Mouse (Mus musculus): ENCODE results near the gene Lrrc38.

The Lrrc38 gene

DNA sequence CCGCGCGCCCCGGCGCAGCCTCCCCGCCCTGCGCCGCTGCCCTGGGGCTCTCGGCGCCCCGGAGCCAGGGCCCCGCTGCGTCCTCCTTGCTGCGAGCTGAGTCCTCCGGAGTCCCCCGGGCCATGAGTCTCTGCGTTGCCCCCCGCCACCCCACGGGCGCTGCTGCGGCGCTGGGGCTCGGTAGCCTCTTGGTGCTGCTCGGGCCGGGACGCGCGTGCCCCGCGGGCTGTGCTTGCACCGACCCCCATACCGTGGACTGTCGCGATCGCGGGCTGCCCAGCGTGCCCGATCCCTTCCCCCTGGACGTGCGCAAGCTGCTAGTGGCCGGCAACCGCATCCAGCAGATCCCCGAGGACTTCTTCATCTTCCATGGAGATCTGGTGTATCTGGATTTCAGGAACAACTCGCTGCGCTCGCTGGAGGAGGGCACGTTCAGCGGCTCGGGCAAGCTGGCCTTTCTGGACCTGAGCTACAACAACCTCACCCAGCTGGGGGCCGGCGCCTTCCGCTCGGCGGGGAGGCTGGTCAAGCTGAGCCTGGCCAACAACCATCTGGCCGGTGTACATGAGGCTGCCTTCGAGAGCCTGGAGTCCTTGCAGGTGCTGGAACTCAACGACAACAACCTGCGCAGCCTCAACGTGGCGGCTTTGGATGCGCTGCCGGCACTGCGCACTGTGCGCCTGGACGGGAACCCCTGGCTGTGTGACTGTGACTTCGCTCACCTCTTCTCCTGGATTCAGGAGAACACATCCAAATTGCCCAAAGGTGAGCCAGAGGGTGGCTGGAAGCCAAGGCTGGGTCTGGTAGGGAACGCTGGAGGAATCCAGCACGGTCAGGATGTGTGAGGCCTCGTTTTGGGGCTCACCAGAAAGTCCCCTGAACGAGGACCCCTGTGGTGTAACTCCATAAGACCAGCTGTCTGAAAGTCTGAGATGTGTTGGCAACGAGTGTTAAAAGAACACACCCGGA, 774 bp downstream of the Lrrc38 start:
- DNase-seq (ENCODE audit: low spot score) = no peak

- DNase-seq (ENCODE audit: low spot score) = no peak
Measured at GRCm38 (mm10) chr4:143352301-143352700, 2.7 kb downstream of the Lrrc38 start.

DNA sequence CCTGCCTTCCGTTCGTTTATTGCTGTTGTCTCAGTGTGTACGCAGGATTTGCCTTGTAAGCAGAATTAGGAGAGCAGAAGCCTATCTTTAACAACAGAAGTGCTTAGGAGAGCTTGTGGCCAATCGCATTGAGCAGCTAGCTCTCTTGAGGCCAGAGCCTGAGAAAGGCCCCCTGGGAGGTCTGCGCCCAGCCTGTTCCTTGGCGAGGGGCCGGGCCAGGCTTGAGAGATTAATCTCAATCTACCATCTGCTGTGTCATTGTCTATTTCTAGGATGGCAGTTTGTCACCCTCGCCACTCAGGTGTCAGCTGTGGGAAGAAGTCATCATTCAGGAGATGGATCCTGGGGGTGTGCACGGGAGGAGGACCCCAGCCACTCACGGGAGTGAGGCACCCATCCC, 12.0 kb downstream of the Lrrc38 start:
- DNase-seq (ENCODE audit: low spot score) = no peak

DNA sequence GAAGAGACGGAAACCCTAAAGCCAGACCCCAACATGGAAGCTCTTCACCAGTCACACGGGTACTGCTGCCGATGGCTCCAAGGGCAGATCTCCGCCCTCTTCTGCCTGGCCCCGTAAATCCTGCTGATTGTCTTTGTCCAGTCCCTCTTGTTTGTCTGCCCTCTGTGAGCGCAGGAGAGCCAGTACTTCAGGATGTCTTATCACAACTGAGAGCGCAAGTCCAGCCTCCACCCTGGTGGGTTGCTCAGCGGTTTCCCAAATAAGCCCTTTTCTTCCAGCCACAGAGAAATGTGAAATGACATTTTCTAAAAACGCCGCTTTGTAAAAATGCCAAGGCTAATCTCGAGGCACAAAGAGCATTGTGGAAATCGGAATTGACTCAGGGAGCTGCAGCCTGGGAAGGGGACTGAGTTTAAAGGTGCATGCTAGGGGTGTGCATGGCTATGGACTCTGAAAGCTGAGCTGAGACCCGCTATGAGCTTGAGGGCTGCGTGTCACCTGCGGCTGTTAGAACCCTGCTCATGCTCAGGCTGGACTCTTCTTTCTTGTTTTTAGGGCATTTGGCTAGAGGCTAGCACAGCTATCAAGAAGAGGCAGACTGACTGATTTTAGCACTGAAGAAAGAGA, 17.0 kb downstream of the Lrrc38 start:
- no peak for DNase-seq (ENCODE audit: low spot score)

DNA sequence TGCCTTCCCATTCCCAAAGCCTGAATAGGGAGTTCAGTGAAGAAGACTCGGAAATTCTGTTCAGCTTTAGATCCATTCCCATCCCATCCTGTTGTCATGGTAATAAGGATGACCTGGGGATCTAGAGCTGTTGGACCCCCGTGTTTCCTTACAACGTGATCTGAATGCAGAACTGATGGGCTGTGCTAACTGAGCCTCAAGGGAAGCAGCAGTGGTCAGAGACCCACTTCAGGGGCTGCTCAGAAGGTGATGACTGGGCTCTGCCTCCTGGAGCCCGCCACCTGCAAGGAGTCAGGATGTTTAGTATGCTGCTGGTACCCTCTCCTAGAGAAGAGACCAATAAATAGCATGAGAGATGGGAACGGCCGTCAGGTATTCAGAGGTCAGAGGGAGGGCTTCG, 29.9 kb downstream of the Lrrc38 start:
- DNase-seq (ENCODE audit: low spot score) = no peak

- DNase-seq (ENCODE audit: low spot score) = no peak
Measured at GRCm38 (mm10) chr4:143379931-143380715, 30.6 kb downstream of the Lrrc38 start.

DNA sequence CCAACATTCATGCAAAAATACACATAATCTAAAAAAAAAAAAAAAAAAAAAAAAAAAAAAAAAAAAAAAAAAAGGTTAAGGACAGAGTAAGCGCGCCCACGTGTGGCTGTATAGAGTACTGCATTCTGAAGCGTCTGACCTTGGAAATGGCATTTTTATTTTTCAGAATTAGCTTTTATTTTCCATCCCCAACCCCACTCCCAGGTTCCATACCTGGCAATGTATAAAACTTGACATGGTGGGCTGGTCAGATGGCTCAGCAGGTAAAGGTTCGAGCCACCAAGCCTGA, 31.1 kb downstream of the Lrrc38 start:
- DNase-seq (ENCODE audit: low spot score) = peak; percentile 11

GRCm38 (mm10) chr4:143382163-143382562, 32.6 kb downstream of the Lrrc38 start:
- DNase-seq (ENCODE audit: low spot score) = no peak

DNA sequence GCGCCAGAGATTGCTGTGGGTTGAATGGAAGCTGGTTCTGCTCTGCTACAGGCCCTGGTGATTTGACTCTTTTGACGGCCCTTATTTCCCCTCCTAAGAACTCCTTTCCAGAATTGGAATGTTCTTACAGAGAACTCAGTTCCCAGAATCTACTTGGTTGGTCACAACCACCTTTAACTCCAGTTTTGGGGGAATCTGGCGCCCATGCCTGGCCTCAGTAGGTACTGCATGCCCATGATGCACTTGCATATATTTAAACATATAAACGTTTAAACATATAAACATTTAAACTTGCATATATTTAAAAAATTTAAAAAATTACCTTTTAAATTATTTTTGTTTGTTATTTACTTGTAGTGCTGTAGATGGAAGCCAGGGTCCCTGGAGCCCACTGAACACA, 34.1 kb downstream of the Lrrc38 start:
- no peak for DNase-seq (ENCODE audit: low spot score)

- DNase-seq (ENCODE audit: low spot score) = no peak
Measured at GRCm38 (mm10) chr4:143388955-143389702, 39.6 kb downstream of the Lrrc38 start.

- DNase-seq (ENCODE audit: low spot score) = no peak
Measured at GRCm38 (mm10) chr4:143394181-143394580, 44.6 kb downstream of the Lrrc38 start, which contains the start of gene Pramel1. Gene Pramel1, plus strand, starts transcription at chr4:143394428.

DNA sequence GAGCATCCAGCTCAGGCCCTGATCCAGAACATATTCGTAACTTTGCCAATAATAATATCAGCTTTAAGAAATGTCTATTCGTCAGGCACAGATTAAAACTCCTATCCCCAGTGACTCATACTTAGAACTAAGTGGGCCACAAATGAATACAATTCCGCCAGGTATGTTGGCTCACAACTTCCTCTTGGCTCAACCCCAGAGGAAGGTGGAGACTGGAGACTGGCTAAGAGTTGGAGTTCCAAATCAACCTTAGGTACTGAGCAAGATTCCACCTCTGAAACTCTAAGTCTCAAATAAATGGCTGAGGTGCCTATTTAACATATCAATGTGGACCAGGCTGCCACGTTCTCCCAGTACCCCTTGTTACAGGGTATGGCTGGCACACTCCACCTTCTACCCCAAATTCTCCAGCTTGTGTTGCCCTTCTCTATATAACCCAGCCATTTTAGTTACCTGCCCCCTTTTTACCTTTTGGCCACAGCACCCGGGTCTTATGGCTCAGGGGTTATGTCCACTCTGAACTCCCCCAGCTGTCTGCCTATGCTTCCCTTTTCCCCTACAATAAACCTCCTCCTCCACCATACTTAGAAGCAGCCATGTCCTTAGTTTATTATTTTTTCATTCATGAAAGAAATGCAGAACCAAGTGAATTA, 62.1 kb downstream of the Lrrc38 start:
- no peak for DNase-seq (ENCODE audit: low spot score)

DNA sequence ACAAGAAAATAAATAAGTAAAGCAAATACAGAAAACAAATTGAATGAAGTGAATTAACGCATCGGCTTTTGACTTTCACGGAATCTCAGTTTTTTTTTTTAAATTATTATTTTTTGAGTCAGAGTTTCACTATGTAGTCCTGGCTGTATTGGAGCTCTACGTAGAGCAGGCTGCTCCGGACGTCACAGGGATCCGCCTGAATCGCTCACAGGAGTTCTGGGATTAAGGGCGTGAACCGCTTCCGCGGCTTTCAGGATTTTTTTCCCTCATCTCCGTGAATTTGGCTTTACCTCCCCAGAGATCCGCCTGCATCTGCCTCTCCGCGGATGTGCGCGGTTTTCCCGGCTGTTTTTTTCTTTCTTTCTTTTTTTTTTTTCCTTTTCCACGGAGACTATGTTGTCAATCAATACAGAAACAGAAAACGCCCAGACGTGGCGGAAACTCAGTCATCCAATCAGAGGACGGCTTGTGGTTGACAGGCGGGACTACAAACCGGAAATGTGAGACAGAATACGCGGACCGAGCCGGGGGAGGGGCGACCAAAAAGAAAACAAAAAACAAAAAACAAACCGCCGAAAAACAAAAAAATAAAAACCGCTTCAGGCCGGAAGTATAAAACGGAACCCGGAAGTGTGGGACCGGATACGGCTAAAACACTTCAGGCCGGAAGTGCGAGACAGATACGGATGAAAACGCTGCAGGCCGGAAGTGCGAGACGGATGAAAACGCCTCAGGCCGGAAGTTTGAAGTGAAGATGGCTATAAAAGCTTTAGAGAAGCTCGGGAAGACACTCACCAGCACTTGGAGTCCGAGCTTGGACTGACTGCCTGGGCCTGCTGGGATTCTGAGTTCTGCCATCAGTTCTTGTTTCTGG, 62.9 kb downstream of the Lrrc38 start, which contains the start of gene Pramef8:
Gene Pramef8, plus strand, starts transcription at position 208 of the 874 bp plus-strand sequence.
- DNase-seq (ENCODE audit: low spot score) = peak; percentile 89

DNA sequence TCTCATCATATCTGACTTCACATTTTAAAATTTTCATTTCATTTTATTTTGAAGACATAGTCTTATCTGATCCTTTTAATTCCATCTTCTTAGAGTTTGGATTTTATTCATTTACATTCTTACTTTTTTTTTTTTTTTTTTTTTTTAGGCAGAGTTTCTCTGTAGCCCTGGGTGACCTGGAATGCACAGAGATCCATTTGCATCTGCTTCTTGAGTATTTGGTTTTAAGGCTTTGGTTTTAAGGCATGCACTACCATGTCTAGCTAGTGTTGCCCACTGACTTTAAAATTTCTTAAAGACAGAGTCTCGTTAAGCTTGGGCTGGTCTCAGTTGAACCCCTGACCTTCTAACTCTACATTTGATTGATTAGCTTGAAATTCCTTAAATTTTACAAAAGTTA, 64.1 kb downstream of the Lrrc38 start:
- DNase-seq (ENCODE audit: low spot score) = no peak

DNA sequence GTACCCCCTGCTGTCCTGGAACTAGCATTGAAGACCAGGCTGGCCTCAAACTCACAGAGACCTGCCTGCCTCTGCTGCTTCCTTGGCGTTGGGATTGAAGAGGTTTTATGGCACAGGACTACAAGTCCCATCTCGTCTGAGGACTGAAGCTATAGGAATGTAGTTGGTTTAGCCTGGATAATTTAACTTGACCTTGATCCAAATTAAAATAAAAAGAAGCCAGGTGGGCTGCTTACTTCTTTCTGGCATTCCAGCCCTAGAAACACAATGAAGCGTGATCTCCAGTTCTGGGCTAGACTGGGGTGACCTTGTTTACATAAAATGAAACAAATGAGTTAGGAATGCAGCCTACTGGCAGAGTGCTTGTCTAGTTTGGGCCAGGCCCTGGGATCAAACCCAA, 64.6 kb downstream of the Lrrc38 start:
- DNase-seq (ENCODE audit: low spot score) = no peak
